Mouse (Mus musculus): Measurements from ENCODE around the gene Vps18. TPM values are rescaled to one million over a fixed set of nuclear protein-coding genes. Genes with fewer than 3 reads are reported as not detected.

Gene Vps18
- polyA plus RNA-seq, 1 experiment from 2014 or later: 23.8 TPM

Other genes with a start within 250 kb of the Vps18 start
- gene Knl1, start 241.6 kb upstream of the Vps18 start, polyA plus RNA-seq (2016; fragmentation: Nextera tagmentation; extraction: Ambion mirVana): 61.7 and 63.8 TPM in 2 replicates
- gene Rad51, start 175.9 kb upstream of the Vps18 start, polyA plus RNA-seq (2016; fragmentation: Nextera tagmentation; extraction: Ambion mirVana): 63.9 and 64.0 TPM in 2 replicates
- 45.6 and 47.1 TPM in 2 replicates for gene Rmdn3, start 131.7 kb upstream of the Vps18 start, polyA plus RNA-seq (2016; fragmentation: Nextera tagmentation; extraction: Ambion mirVana)
- gene Gchfr, start 121.0 kb upstream of the Vps18 start, polyA plus RNA-seq (2016; fragmentation: Nextera tagmentation; extraction: Ambion mirVana): 5.0 and 6.7 TPM in 2 replicates
- 0.44 and 0.65 TPM in 2 replicates for gene Gm14137, start 114.2 kb upstream of the Vps18 start, polyA plus RNA-seq (2016; fragmentation: Nextera tagmentation; extraction: Ambion mirVana)
- 52.5 and 56.7 TPM in 2 replicates for gene Zfyve19, start 80.1 kb upstream of the Vps18 start, polyA plus RNA-seq (2016; fragmentation: Nextera tagmentation; extraction: Ambion mirVana)
- 29.2 and 29.6 TPM in 2 replicates for gene Dnajc17, start 79.9 kb upstream of the Vps18 start, polyA plus RNA-seq (2016; fragmentation: Nextera tagmentation; extraction: Ambion mirVana)
- not detected in 2 replicates for gene Ppp1r14d, start 58.8 kb upstream of the Vps18 start, polyA plus RNA-seq (2016; fragmentation: Nextera tagmentation; extraction: Ambion mirVana)
- gene Spint1, start 51.4 kb upstream of the Vps18 start, polyA plus RNA-seq (2016; fragmentation: Nextera tagmentation; extraction: Ambion mirVana): 7.8 and 9.3 TPM in 2 replicates
- gene Rhov, start 17.5 kb upstream of the Vps18 start, polyA plus RNA-seq (2016; fragmentation: Nextera tagmentation; extraction: Ambion mirVana): 8.5 TPM in 2 replicates
- gene Dll4, start 37.0 kb downstream of the Vps18 start, polyA plus RNA-seq (2016; fragmentation: Nextera tagmentation; extraction: Ambion mirVana): 4.8 and 5.3 TPM in 2 replicates
- gene Chac1, start 62.5 kb downstream of the Vps18 start, polyA plus RNA-seq (2016; fragmentation: Nextera tagmentation; extraction: Ambion mirVana): 0.45 and 0.68 TPM in 2 replicates
- gene Ino80, start 188.9 kb downstream of the Vps18 start, polyA plus RNA-seq (2016; fragmentation: Nextera tagmentation; extraction: Ambion mirVana): 4.1 and 4.2 TPM in 2 replicates

Data from limb, embryonic 12.5 days (tissue).